Mouse (Mus musculus) lung, postnatal 0 days (tissue): Measurements from ENCODE around the gene Blnk.

ENCODE experiments used
- CTCF ChIP-seq: IDR thresholded peaks from 2 replicates; pipeline ENCODE4 v1.5.1; 2016; ENCODE audit warnings: antibody characterized with exemption, mild to moderate bottlenecking
- EP300 ChIP-seq: IDR thresholded peaks from 2 replicates; pipeline ENCODE4 v1.6.1; 2016; ENCODE audit warnings: antibody characterized with exemption, mild to moderate bottlenecking, control low read depth

DNA sequence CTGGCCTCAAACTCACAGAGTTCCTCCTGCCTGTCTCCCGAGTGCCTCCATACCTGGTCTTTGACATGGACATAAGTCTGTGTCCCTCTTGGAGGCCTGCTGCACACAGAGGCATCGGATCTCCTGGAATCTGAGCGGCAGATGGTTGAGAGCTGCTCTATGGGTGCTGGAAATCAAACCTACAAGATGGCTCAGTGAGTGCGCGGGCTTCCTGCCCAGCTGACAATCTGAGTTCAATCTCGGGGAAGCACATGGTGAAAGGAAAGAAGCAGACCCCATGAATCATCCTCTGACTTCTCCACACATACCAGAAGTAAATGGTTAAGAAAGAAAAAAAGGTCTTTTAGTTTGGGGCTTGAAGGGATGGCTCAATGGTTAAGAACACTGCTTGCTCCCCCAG lies 37.5 kb upstream of the Blnk start:
- TF ChIP-seq CTCF (no peak), EP300 (no peak)
